Mouse (Mus musculus) limb, embryonic 12.5 days (tissue): ENCODE results near the gene Snapin. TPM values are rescaled to one million over a fixed set of nuclear protein-coding genes. Genes with fewer than 3 reads are reported as not detected.

Experiments
- ATAC-seq: fragments of 200-750 bp; cut with Nextera tagmentation; 2 replicates; pipeline ENCODE4 v1.8.0; 2017; ENCODE audit warnings: low read depth, moderate TSS enrichment; ENCODE audit not compliant: insufficient number of reproducible peaks, insufficient read depth, low FRiP score, low TSS enrichment
- H3K27ac ChIP-seq: fragments of 300-500 bp; sonication (generic); 2 replicates; pipeline ENCODE4 v1.5.1; 2016; ENCODE audit warnings: mild to moderate bottlenecking, moderate library complexity
- H3K27me3 ChIP-seq: fragments of 300-500 bp; sonication (generic); 2 replicates; pipeline ENCODE4 v1.6.1; 2016; ENCODE audit warnings: mild to moderate bottlenecking, moderate library complexity
- H3K36me3 ChIP-seq: fragments of 300-500 bp; sonication (generic); 2 replicates; pipeline ENCODE4 v1.6.1; 2016; ENCODE audit warnings: mild to moderate bottlenecking, moderate library complexity
- H3K4me1 ChIP-seq: fragments of 300-500 bp; sonication (generic); replicated peaks from 2 replicates; pipeline ENCODE4 v1.6.1; 2016
- H3K4me2 ChIP-seq: fragments of 300-500 bp; sonication (generic); 2 replicates; pipeline ENCODE4 v1.6.1; 2016; ENCODE audit warnings: mild to moderate bottlenecking, moderate library complexity
- H3K4me3 ChIP-seq: fragments of 300-500 bp; sonication (generic); replicated peaks from 2 replicates; pipeline ENCODE4 v1.5.1; 2016; ENCODE audit warnings: mild to moderate bottlenecking
- H3K9ac ChIP-seq: fragments of 300-500 bp; sonication (generic); replicated peaks from 2 replicates; pipeline ENCODE4 v1.6.1; 2016; ENCODE audit warnings: mild to moderate bottlenecking, moderate library complexity
- H3K9me3 ChIP-seq: fragments of 300-500 bp; sonication (generic); 2 replicates; pipeline ENCODE4 v1.6.1; 2016; ENCODE audit warnings: mild to moderate bottlenecking, moderate library complexity
- WGBS: fragments of 180-500 bp; shearing (Covaris S2); methylation state at CpG from one replicate; pipeline ENCODE4 v1.1.7; 2016; 5-methylcytosine and 5-hydroxymethylcytosine counted together
- polyA plus RNA-seq: library from polyadenylated mRNA; unstranded; fragments of >200 nt; fragmentation: Nextera tagmentation; extraction: Ambion mirVana; gene quantifications from 2 replicates; pipeline ENCODE4 v1.2.1, GENCODE M21; 2016

The Snapin gene
- polyA plus RNA-seq, 1 experiment from 2014 or later, result 66.2 TPM

GRCm38 (mm10) chr3:90451396-90452095 is 39.3 kb downstream of the Snapin start:
- Histone ChIP-seq H3K27me3 (0 out of 2 replicates have a peak, but pooled peaks cover 4% of the 10 kb centered on the region), H3K36me3 (no peaks in the 10 kb centered on the region), H3K9me3 (no peaks in the 10 kb centered on the region), H3K4me2 (peak overlapping the region; percentile 31), H3K4me3 (no peak overlapping the region), H3K4me1 (peaks cover 8% of the 10 kb centered on the region), H3K27ac (0 out of 2 replicates have a peak overlapping the region, but pooled peaks have one; percentile 12), H3K9ac (0 out of 2 replicates have a peak overlapping the region, but pooled peaks have one; percentile 23)
- 53% methylated on average over 10 of the region's 10 CpGs for WGBS
- no peak for ATAC-seq

- Histone ChIP-seq H3K4me1 (peaks cover 10% of the 10 kb centered on the region), H3K27ac (0 out of 2 replicates have a peak overlapping the region, but pooled peaks have one; percentile 12), H3K4me3 (0 out of 2 replicates have a peak overlapping the region, but pooled peaks have one; percentile 1), H3K27me3 (0 out of 2 replicates have a peak, but pooled peaks cover 4% of the 10 kb centered on the region), H3K36me3 (no peaks in the 10 kb centered on the region), H3K9me3 (no peaks in the 10 kb centered on the region), H3K4me2 (peak overlapping the region; percentile 31), H3K9ac (0 out of 2 replicates have a peak overlapping the region, but pooled peaks have one; percentile 23)
- no peak for ATAC-seq
- whole genome bisulfite sequencing, result 32% methylated on average over 12 of the region's 12 CpGs
These were observed 40.0 kb downstream of the Snapin start for GRCm38 (mm10) chr3:90450874-90451273.

GRCm38 (mm10) chr3:90448626-90449025 is 42.2 kb downstream of the Snapin start:
- 42% methylated on average over 6 of the region's 6 CpGs for WGBS
- no peaks in the 10 kb centered on the region for H3K36me3 ChIP-seq
- no peak overlapping the region for H3K4me2 ChIP-seq
- H3K27ac ChIP-seq, result no peak overlapping the region
- peaks cover 15% of the 10 kb centered on the region for H3K4me1 ChIP-seq
- 0 out of 2 replicates have a peak, but pooled peaks cover 4% of the 10 kb centered on the region for H3K27me3 ChIP-seq
- no peak overlapping the region for H3K9ac ChIP-seq
- H3K4me3 ChIP-seq, result no peak overlapping the region
- H3K9me3 ChIP-seq, result no peaks in the 10 kb centered on the region
- ATAC-seq, result no peak

- H3K4me3 ChIP-seq, result peak overlapping the region; percentile 28
- H3K4me2 ChIP-seq, result peak overlapping the region; percentile 57
- no peaks in the 10 kb centered on the region for H3K9me3 ChIP-seq
- 28% methylated on average over 7 of the region's 7 CpGs for WGBS
- peaks cover 15% of the 10 kb centered on the region for H3K4me1 ChIP-seq
- ATAC-seq, result peak; percentile 22; the same call in 1 of the 2 replicates
- 0 out of 2 replicates have a peak, but pooled peaks cover 4% of the 10 kb centered on the region for H3K27me3 ChIP-seq
- H3K9ac ChIP-seq, result no peak overlapping the region
- H3K36me3 ChIP-seq, result no peaks in the 10 kb centered on the region
- peak overlapping the region; percentile 95 for H3K27ac ChIP-seq
These were observed 43.7 kb downstream of the Snapin start for GRCm38 (mm10) chr3:90447123-90447494.

DNA sequence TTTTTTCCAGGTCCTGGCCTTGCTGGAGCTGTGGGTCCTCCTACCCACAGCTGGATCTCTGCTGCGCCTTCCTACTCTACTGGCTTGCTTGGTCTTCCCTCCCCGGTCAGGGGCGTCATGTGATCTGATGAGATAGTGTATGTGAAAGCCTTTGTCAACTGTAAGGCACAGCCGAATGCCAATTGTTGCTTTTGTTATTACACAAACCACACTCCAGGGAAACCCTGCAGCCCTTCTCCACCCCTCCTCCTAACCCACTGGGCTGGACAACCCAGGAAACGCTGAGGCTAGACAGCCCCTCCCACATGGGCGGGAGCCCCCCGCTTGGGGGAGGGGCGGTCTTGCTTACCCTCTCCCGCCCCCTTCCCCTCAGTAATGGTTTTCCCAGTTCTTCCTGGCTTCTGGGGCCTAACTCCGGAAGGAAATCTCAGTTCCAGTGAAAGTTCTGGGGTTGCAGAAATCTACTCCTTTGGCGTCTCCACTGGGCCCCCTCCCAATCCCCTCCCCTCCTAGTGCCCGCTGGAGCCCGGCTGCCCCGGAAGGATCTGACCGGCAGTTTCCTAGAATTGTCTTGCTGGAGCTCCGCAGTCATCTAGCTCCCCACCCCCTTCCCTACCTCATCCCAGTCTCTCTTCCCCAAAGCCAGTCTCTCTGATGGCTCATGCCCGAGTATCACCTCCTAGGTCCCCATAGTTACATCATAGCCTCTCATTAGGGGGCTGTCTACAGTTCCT is 44.3 kb downstream of the Snapin start:
- no peaks in the 10 kb centered on the region for H3K9me3 ChIP-seq
- under 1% methylated on average over 17 of the region's 17 CpGs for WGBS
- peak overlapping the region; percentile 57 for H3K4me2 ChIP-seq

DNA sequence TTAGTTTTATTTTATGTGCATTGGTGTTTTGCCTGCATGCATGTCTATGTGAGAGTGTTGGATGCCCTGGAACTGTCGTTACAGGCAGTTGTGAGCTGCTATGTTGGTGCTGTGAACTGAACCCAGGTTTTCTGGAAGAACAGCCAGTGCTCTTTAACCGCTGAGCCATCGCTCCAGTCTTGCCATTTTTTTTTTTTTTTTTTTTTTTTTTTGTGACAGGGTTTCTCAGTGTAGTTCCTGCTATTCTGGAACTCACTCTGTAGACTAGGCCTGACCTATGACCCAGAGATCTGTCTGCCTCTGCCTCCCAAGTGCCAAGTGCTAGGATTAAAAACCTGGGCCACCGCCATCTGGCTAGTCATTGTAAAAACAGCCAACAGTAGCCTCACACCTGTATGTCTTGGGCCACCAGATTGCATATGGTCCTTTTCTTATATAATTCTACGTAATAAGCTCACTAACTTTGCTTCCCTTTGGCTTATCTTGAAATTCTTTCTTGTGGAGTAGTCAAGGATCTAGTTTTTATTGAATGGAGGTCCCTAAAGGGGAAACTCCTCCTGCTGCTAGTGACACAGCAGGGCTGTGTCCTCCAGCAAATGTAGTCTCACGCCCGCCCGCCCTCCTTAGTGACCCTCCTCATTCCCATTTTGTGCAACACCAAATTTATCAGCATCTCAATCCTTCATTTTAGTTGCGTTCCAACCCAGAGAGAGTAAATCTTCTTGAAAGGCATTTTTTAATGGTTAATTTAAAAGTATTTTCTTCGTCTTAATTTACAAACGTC is 45.2 kb downstream of the Snapin start:
- no peak overlapping the region for H3K9ac ChIP-seq
- H3K4me2 ChIP-seq, result peak overlapping the region; percentile 57
- H3K9me3 ChIP-seq, result no peaks in the 10 kb centered on the region
- H3K4me3 ChIP-seq, result no peak overlapping the region
- 65% methylated on average over 11 of the region's 11 CpGs for WGBS
- no peaks in the 10 kb centered on the region for H3K27me3 ChIP-seq
- no peaks in the 10 kb centered on the region for H3K36me3 ChIP-seq
- peak overlapping the region; percentile 95 for H3K27ac ChIP-seq
- ATAC-seq, result no peak
- peaks cover 15% of the 10 kb centered on the region for H3K4me1 ChIP-seq

More for the DNA sequence above, 44.3 kb downstream of the Snapin start:
- ATAC-seq, result peak; percentile 94
- H3K4me1 ChIP-seq, result peaks cover 15% of the 10 kb centered on the region
- H3K27me3 ChIP-seq, result 0 out of 2 replicates have a peak, but pooled peaks cover 4% of the 10 kb centered on the region
- H3K36me3 ChIP-seq, result no peaks in the 10 kb centered on the region
- H3K9ac ChIP-seq, result peak overlapping the region; percentile 52
- peak overlapping the region; percentile 28 for H3K4me3 ChIP-seq
- peak overlapping the region; percentile 95 for H3K27ac ChIP-seq

- Histone ChIP-seq H3K4me2 (no peak overlapping the region), H3K4me3 (no peak overlapping the region), H3K4me1 (peaks cover 15% of the 10 kb centered on the region), H3K36me3 (no peaks in the 10 kb centered on the region), H3K9me3 (no peaks in the 10 kb centered on the region), H3K27ac (no peak overlapping the region), H3K27me3 (no peaks in the 10 kb centered on the region), H3K9ac (no peak overlapping the region)
- no peak for ATAC-seq
- WGBS, result 89% methylated on average over 3 of the region's 3 CpGs
These were observed 46.9 kb downstream of the Snapin start for GRCm38 (mm10) chr3:90443977-90444376.

DNA sequence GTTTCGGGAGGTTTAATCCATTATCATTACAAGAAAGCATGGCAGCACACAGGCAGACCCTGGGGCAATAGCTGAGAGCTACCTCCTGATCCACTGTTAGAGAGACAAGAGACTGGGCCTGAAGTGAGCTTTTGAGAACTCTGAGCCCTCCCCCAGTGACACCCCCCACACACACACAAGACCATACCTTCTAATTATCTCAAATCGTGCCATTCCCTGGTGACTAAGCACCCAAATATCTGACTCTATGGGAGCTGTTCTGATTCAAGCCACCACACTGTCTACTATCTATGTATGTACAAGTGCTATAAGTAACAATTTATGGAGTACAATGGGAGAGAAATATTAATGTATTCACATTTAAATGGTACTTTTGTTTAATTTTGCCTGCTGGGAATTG is 50.1 kb downstream of the Snapin start:
- Histone ChIP-seq H3K4me1 (peaks cover 3% of the 10 kb centered on the region), H3K36me3 (no peaks in the 10 kb centered on the region), H3K4me3 (no peak overlapping the region), H3K27ac (no peak overlapping the region), H3K9ac (no peak overlapping the region), H3K9me3 (no peaks in the 10 kb centered on the region), H3K4me2 (no peak overlapping the region), H3K27me3 (no peaks in the 10 kb centered on the region)
- ATAC-seq, result no peak
- 76% methylated on average over 2 of the region's 2 CpGs for WGBS

Other genes with a start within 250 kb of the Snapin start
- 11.7 and 12.9 TPM in 2 replicates for gene Creb3l4, start 247.5 kb downstream of the Snapin start, polyA plus RNA-seq
- 56.8 and 62.0 TPM in 2 replicates for gene Slc39a1, start 242.9 kb downstream of the Snapin start, polyA plus RNA-seq
- 18.6 and 30.3 TPM in 2 replicates for gene Crtc2, start 236.9 kb downstream of the Snapin start, polyA plus RNA-seq
- 5.7 and 5.9 TPM in 2 replicates for gene Dennd4b, start 225.8 kb downstream of the Snapin start, polyA plus RNA-seq
- gene Gatad2b, start 197.9 kb downstream of the Snapin start, polyA plus RNA-seq, result 17.7 and 19.5 TPM in 2 replicates
- gene Slc27a3, start 101.1 kb downstream of the Snapin start, polyA plus RNA-seq, result 43.6 and 43.8 TPM in 2 replicates
- 43.4 and 44.5 TPM in 2 replicates for gene Ints3, start 57.4 kb downstream of the Snapin start, polyA plus RNA-seq
- 2.7 and 3.8 TPM in 2 replicates for gene Npr1, start 25.2 kb downstream of the Snapin start, polyA plus RNA-seq
- 329 and 362 TPM in 2 replicates for gene Ilf2, start 14.9 kb downstream of the Snapin start, polyA plus RNA-seq
- 210 and 213 TPM in 2 replicates for gene Chtop, start 18.5 kb upstream of the Snapin start, polyA plus RNA-seq
- 7.3 and 8.3 TPM in 2 replicates for gene S100a1, start 23.4 kb upstream of the Snapin start, polyA plus RNA-seq
- gene S100a13, start 23.4 kb upstream of the Snapin start, polyA plus RNA-seq, result 19.8 and 20.1 TPM in 2 replicates
- gene S100a14, start 35.8 kb upstream of the Snapin start, polyA plus RNA-seq, result 0.20 and 1.0 TPM in 2 replicates
- gene S100a16, start 46.2 kb upstream of the Snapin start, polyA plus RNA-seq, result 39.6 and 43.7 TPM in 2 replicates
- gene S100a3, start 69.5 kb upstream of the Snapin start, polyA plus RNA-seq, result 0.06 and 0.16 TPM in 2 replicates
- not detected in 2 replicates for gene S100a2, start 99.2 kb upstream of the Snapin start, polyA plus RNA-seq
- gene Gm42674, start 110.9 kb upstream of the Snapin start, polyA plus RNA-seq, result not detected in 2 replicates
- 3.5 and 4.7 TPM in 2 replicates for gene S100a4, start 112.7 kb upstream of the Snapin start, polyA plus RNA-seq
- not detected in 2 replicates for gene S100a5, start 117.5 kb upstream of the Snapin start, polyA plus RNA-seq
- gene S100a6, start 121.8 kb upstream of the Snapin start, polyA plus RNA-seq, result 25.4 and 30.1 TPM in 2 replicates
- gene S100a7a, start 163.0 kb upstream of the Snapin start, polyA plus RNA-seq, result 0.17 TPM in 1 of 2 replicates, not detected in the other
- 7.1 and 7.3 TPM in 2 replicates for gene S100a8, start 177.9 kb upstream of the Snapin start, polyA plus RNA-seq
- gene S100a9, start 204.7 kb upstream of the Snapin start, polyA plus RNA-seq, result 3.3 and 3.8 TPM in 2 replicates
- gene Pglyrp4, start 235.9 kb upstream of the Snapin start, polyA plus RNA-seq, result not detected in 2 replicates